Mouse (Mus musculus): ENCODE measurements at regions not wholly inside any gene's neighbourhood (a gene's known extent, or its start where the extent isn't known, plus 50 kb on each side); places are given as distances from the start of the nearest gene placed in this dataset.

DNA sequence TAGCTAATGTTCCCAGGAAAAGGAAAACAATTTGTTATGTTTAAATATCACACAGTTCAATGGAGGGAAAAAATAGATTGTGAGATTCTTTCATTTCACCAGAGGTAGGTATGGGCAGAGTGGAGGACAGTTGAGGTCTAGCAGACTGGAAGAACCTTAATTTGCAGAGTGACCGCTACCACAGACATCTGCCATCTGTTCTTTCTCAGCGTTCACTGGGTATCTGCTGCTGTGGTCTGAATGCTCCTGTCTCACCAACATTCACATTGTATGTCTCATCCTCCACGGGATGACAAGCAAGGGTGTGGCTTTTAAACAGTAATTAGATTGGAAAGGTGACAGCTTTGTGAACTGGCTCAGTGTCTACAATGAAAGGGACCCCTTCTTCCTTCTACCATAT lies 198.5 kb downstream of the Fam84b start:
- TF ChIP-seq CTCF (IDR thresholded peaks at IDR 0.05; ENCODE audit: borderline replicate concordance, insufficient read depth, low read depth, low read length) (no peak), POLR2A (IDR thresholded peaks at IDR 0.05; ENCODE audit: borderline replicate concordance, insufficient read depth, low read length) (no peak)

Measured in cerebellum, adult 2 months (tissue).